Mouse (Mus musculus): ENCODE measurements around the gene Rad51d.

Gene Rad51d

GRCm38 (mm10) chr11:82899720-82900119 lies 9.3 kb upstream of the Rad51d start:
- no peak for ATAC-seq (ENCODE audit: insufficient number of reproducible peaks, low FRiP score, low TSS enrichment)

GRCm38 (mm10) chr11:82897478-82897877 lies 7.1 kb upstream of the Rad51d start:
- ATAC-seq (ENCODE audit: insufficient number of reproducible peaks, low FRiP score, low TSS enrichment), result no peak

- ATAC-seq (ENCODE audit: insufficient number of reproducible peaks, low FRiP score, low TSS enrichment), result no peak
Measured at GRCm38 (mm10) chr11:82891936-82892335, 1.5 kb upstream of the Rad51d start, which contains the start of gene Fndc8. Gene Fndc8 (plus strand): TSS chr11:82892124.

- ATAC-seq (ENCODE audit: insufficient number of reproducible peaks, low FRiP score, low TSS enrichment), result 0 out of 2 replicates have a peak, but pooled peaks have one; percentile 33
Measured at GRCm38 (mm10) chr11:82889524-82890341, 681 bp downstream of the Rad51d start.

GRCm38 (mm10) chr11:82888491-82888946 lies 1.9 kb downstream of the Rad51d start:
- ATAC-seq (ENCODE audit: insufficient number of reproducible peaks, low FRiP score, low TSS enrichment), result no peak

GRCm38 (mm10) chr11:82886559-82886958 lies 3.9 kb downstream of the Rad51d start:
- no peak for ATAC-seq (ENCODE audit: insufficient number of reproducible peaks, low FRiP score, low TSS enrichment)

GRCm38 (mm10) chr11:82883180-82883579 lies 7.2 kb downstream of the Rad51d start:
- no peak for ATAC-seq (ENCODE audit: insufficient number of reproducible peaks, low FRiP score, low TSS enrichment)

- ATAC-seq (ENCODE audit: insufficient number of reproducible peaks, low FRiP score, low TSS enrichment), result no peak
Measured at GRCm38 (mm10) chr11:82877726-82878344, 12.6 kb downstream of the Rad51d start.

- ATAC-seq (ENCODE audit: insufficient number of reproducible peaks, low FRiP score, low TSS enrichment), result no peak
Measured at GRCm38 (mm10) chr11:82875631-82876030, 14.8 kb downstream of the Rad51d start.

- ATAC-seq (ENCODE audit: insufficient number of reproducible peaks, low FRiP score, low TSS enrichment), result no peak
Measured at GRCm38 (mm10) chr11:82874924-82875323, 15.5 kb downstream of the Rad51d start.

- ATAC-seq (ENCODE audit: insufficient number of reproducible peaks, low FRiP score, low TSS enrichment), result peak; percentile 89; the same call in 1 of the 2 replicates
Measured at GRCm38 (mm10) chr11:82871031-82871446, 19.4 kb downstream of the Rad51d start, which contains the start of gene Rffl. Gene Rffl (minus strand): TSS chr11:82871210.

GRCm38 (mm10) chr11:82870173-82871030 lies 20.0 kb downstream of the Rad51d start:
- peak; percentile 47 for ATAC-seq (ENCODE audit: insufficient number of reproducible peaks, low FRiP score, low TSS enrichment)

GRCm38 (mm10) chr11:82869506-82870172 lies 20.8 kb downstream of the Rad51d start:
- no peak for ATAC-seq (ENCODE audit: insufficient number of reproducible peaks, low FRiP score, low TSS enrichment)

GRCm38 (mm10) chr11:82867956-82868355 lies 22.5 kb downstream of the Rad51d start:
- ATAC-seq (ENCODE audit: insufficient number of reproducible peaks, low FRiP score, low TSS enrichment), result no peak

- ATAC-seq (ENCODE audit: insufficient number of reproducible peaks, low FRiP score, low TSS enrichment), result no peak
Measured at GRCm38 (mm10) chr11:82866850-82867564, 23.4 kb downstream of the Rad51d start.

GRCm38 (mm10) chr11:82865957-82866356 lies 24.5 kb downstream of the Rad51d start:
- ATAC-seq (ENCODE audit: insufficient number of reproducible peaks, low FRiP score, low TSS enrichment), result no peak

GRCm38 (mm10) chr11:82863488-82863931 lies 26.9 kb downstream of the Rad51d start:
- no peak for ATAC-seq (ENCODE audit: insufficient number of reproducible peaks, low FRiP score, low TSS enrichment)

- ATAC-seq (ENCODE audit: insufficient number of reproducible peaks, low FRiP score, low TSS enrichment), result no peak
Measured at GRCm38 (mm10) chr11:82863059-82863458, 27.4 kb downstream of the Rad51d start.

- ATAC-seq (ENCODE audit: insufficient number of reproducible peaks, low FRiP score, low TSS enrichment), result no peak
Measured at GRCm38 (mm10) chr11:82862638-82863037, 27.8 kb downstream of the Rad51d start.
